Mouse (Mus musculus): Measurements from ENCODE around the gene Epb41l3.

GRCm38 (mm10) chr17:69290272-69290671 is 214.8 kb downstream of the Epb41l3 start:
- TF ChIP-seq ZNF384 (IDR thresholded peaks at IDR 0.05; ENCODE audit: low read depth, low read length) (no peak), HCFC1 (IDR thresholded peaks at IDR 0.05; ENCODE audit: borderline replicate concordance, insufficient read depth, low read length) (no peak)

Measured in ES-E14 (cell line).